Mouse (Mus musculus): ENCODE results near the gene Olfr1357. TPM values are rescaled to one million over a fixed set of nuclear protein-coding genes. Genes with fewer than 3 reads are reported as not detected.

The Olfr1357 gene
- polyA plus RNA-seq, 1 experiment, result not detected

GRCm38 (mm10) chr10:78591406-78592328 is 26.2 kb downstream of the Olfr1357 start, which contains the start of gene Syde1:
TSS of gene Syde1 (minus strand) at chr10:78591964.
- peak within 1 kb of the TSS; percentile 73 for H3K27ac ChIP-seq (ENCODE audit: insufficient read depth, low read length)
- peaks cover 6% of the 10 kb centered on the region; the same call in 1 of the 2 replicates for H3K4me1 ChIP-seq (ENCODE audit: control insufficient read depth, insufficient read depth, insufficient read length)
- H3K36me3 ChIP-seq (ENCODE audit: control insufficient read depth, insufficient read depth, low read length), result no peaks in the 10 kb centered on the region
- H3K4me3 ChIP-seq (ENCODE audit: extremely low read depth, insufficient read depth, insufficient read length), result peak within 1 kb of the TSS; percentile 60
- H3K27me3 ChIP-seq (ENCODE audit: control insufficient read depth, insufficient read depth, low read length), result no peaks in the 10 kb centered on the region
- WGBS, result 3% methylated on average over 41 of the region's 54 CpGs
- DNase-seq (ENCODE audit: low read depth in 1 of 2, low spot score in 2 of 2), result peak in 1 of 2 experiments; percentile 24
- TF ChIP-seq POLR2A (IDR thresholded peaks at IDR 0.05; ENCODE audit: low read depth, low read length) (no peak), CTCF (IDR thresholded peaks at IDR 0.05; ENCODE audit: extremely low read depth, insufficient read depth, insufficient read length, insufficient replicate concordance) (no peak)

DNA sequence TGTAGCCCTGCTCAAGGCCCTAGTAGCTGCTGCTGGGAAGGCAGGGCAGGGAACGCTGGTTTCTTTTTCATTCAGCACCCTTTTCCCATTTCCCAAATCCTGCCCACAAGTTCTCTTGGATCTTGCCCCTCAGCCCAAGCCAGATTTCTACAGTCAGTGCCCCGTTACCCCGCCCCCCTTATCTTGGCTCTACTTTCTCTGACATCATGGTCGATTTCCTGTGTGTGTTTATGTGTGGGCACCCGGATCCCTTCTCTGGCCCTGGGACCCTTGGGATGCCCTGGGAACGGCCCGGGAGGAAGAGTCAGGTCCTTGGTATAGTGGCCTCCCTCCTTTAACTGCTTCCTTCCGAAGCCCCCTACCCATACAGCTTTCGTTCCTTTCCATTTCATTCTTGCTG is 27.1 kb downstream of the Olfr1357 start:
- H3K36me3 ChIP-seq (ENCODE audit: control insufficient read depth, insufficient read depth, low read length), result no peaks in the 10 kb centered on the region; the same call in 1 of the 2 replicates
- no peak for DNase-seq (ENCODE audit: low read depth in 1 of 2, low spot score in 2 of 2)
- peak overlapping the region; percentile 73 for H3K27ac ChIP-seq (ENCODE audit: insufficient read depth, low read length)
- no peak for TF ChIP-seq POLR2A (IDR thresholded peaks at IDR 0.05; ENCODE audit: low read depth, low read length)
- no peak for TF ChIP-seq CTCF (IDR thresholded peaks at IDR 0.05; ENCODE audit: extremely low read depth, insufficient read depth, insufficient read length, insufficient replicate concordance)
- peak overlapping the region; percentile 60 for H3K4me3 ChIP-seq (ENCODE audit: extremely low read depth, insufficient read depth, insufficient read length)
- no peaks in the 10 kb centered on the region for H3K27me3 ChIP-seq (ENCODE audit: control insufficient read depth, insufficient read depth, low read length)
- WGBS, result 15% methylated on average over 9 of the region's 9 CpGs
- peaks cover 6% of the 10 kb centered on the region; the same call in 1 of the 2 replicates for H3K4me1 ChIP-seq (ENCODE audit: control insufficient read depth, insufficient read depth, insufficient read length)

DNA sequence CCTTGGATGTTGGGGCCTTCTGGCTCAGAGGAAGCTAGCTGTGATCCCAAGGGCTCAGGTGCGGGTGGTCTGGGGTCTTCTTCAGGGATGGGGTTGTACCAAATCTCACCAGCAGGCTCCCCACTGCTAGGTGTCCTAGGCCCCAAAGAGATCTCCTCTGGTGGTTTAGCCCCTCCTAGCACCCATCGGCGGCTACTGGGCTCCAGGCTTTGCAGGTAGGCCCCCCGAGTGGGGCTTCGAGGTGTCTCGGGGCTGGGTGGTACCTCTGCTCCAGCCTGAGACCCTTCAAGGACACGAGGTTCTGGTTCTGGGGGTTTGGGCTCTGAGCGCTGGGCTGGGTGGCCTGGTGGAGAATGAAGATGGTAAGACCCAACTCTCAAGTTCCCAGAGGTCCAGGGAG is 28.0 kb downstream of the Olfr1357 start:
- H3K27ac ChIP-seq (ENCODE audit: insufficient read depth, low read length), result no peak overlapping the region
- no peaks in the 10 kb centered on the region; the same call in 1 of the 2 replicates for H3K36me3 ChIP-seq (ENCODE audit: control insufficient read depth, insufficient read depth, low read length)
- H3K27me3 ChIP-seq (ENCODE audit: control insufficient read depth, insufficient read depth, low read length), result no peaks in the 10 kb centered on the region
- TF ChIP-seq POLR2A (IDR thresholded peaks at IDR 0.05; ENCODE audit: low read depth, low read length) (no peak), CTCF (IDR thresholded peaks at IDR 0.05; ENCODE audit: extremely low read depth, insufficient read depth, insufficient read length, insufficient replicate concordance) (no peak)
- H3K4me1 ChIP-seq (ENCODE audit: control insufficient read depth, insufficient read depth, insufficient read length), result peaks cover 6% of the 10 kb centered on the region; the same call in 1 of the 2 replicates
- 90% methylated on average over 8 of the region's 8 CpGs for WGBS
- DNase-seq (ENCODE audit: low read depth in 1 of 2, low spot score in 2 of 2), result no peak
- no peak overlapping the region for H3K4me3 ChIP-seq (ENCODE audit: extremely low read depth, insufficient read depth, insufficient read length)

DNA sequence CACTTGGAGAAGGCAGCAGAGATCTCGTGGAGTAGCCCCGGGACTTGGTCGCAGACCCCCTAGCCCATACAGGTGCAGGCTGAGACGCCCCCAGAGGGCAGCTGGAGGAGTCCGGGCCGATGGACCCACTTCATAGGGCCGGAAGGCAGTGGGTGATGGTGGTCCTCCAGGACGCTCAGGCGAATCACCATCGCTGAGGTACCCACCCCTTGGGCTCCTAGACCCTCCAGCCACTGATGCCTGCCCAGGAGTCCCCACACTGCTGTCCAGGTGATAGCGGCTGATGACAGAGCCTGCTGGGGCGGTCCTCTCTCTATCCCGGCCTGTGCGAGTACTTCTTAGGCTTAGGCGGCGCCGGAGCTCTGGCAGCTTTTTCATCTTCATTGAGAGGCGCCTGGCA is 28.6 kb downstream of the Olfr1357 start:
- H3K36me3 ChIP-seq (ENCODE audit: control insufficient read depth, insufficient read depth, low read length), result no peaks in the 10 kb centered on the region; the same call in 1 of the 2 replicates
- WGBS, result 95% methylated on average over 18 of the region's 18 CpGs
- no peak for DNase-seq (ENCODE audit: low read depth in 1 of 2, low spot score in 2 of 2)
- H3K27me3 ChIP-seq (ENCODE audit: control insufficient read depth, insufficient read depth, low read length), result no peaks in the 10 kb centered on the region
- TF ChIP-seq POLR2A (IDR thresholded peaks at IDR 0.05; ENCODE audit: low read depth, low read length), result no peak
- no peak for TF ChIP-seq CTCF (IDR thresholded peaks at IDR 0.05; ENCODE audit: extremely low read depth, insufficient read depth, insufficient read length, insufficient replicate concordance)
- no peak overlapping the region for H3K27ac ChIP-seq (ENCODE audit: insufficient read depth, low read length)
- H3K4me1 ChIP-seq (ENCODE audit: control insufficient read depth, insufficient read depth, insufficient read length), result peaks cover 6% of the 10 kb centered on the region; the same call in 1 of the 2 replicates
- no peak overlapping the region for H3K4me3 ChIP-seq (ENCODE audit: extremely low read depth, insufficient read depth, insufficient read length)

DNA sequence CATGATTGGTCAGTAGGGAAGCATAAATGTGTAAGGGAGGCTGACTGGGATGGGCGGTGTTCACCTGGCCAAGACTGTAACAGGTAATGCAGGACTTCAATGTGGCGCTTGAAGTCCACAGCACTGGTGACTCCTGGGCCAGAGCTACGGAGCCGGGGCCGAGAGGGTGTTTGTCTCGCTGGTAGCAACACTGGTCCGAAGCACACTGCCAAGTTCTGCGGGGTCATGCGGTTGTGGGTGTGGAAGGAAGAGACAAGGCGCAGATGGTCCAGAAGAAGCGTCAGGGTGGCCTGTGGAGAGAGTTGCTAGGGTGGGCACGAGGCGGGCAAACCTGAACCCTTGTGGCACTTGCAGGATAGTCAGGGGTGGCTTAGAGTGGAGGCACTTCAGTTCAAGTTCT is 31.8 kb downstream of the Olfr1357 start:
- Histone ChIP-seq H3K27ac (ENCODE audit: insufficient read depth, low read length) (no peak overlapping the region), H3K36me3 (ENCODE audit: control insufficient read depth, insufficient read depth, low read length) (peaks cover 9% of the 10 kb centered on the region), H3K4me1 (ENCODE audit: control insufficient read depth, insufficient read depth, insufficient read length) (no peaks in the 10 kb centered on the region; the same call in 1 of the 2 replicates), H3K27me3 (ENCODE audit: control insufficient read depth, insufficient read depth, low read length) (no peaks in the 10 kb centered on the region), H3K4me3 (ENCODE audit: extremely low read depth, insufficient read depth, insufficient read length) (no peak overlapping the region)
- WGBS, result 97% methylated on average over 13 of the region's 13 CpGs
- DNase-seq (ENCODE audit: low read depth in 1 of 2, low spot score in 2 of 2), result no peak
- TF ChIP-seq POLR2A (IDR thresholded peaks at IDR 0.05; ENCODE audit: low read depth, low read length), result no peak
- TF ChIP-seq CTCF (IDR thresholded peaks at IDR 0.05; ENCODE audit: extremely low read depth, insufficient read depth, insufficient read length, insufficient replicate concordance), result no peak

DNA sequence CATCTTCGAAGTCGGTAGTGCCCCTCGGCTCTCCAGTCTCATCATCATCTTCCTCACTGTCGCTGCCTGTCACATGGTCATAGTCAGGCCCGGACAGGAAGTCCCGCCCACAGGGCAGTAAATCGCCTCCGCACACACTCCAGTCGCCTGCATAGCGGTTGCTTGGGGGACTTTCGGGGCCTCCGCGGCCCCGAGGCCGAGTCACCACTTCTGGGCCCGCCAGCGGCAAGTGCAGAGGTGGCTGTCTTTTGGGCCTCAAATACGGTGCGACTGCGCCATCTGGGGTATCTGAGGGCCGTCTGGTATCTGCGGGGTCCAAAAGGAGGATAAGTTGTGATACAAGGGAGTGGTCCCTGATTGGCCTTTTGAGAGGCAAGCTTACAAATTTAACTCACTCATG is 32.3 kb downstream of the Olfr1357 start:
- no peak overlapping the region for H3K27ac ChIP-seq (ENCODE audit: insufficient read depth, low read length)
- H3K4me3 ChIP-seq (ENCODE audit: extremely low read depth, insufficient read depth, insufficient read length), result no peak overlapping the region
- peaks cover 9% of the 10 kb centered on the region for H3K36me3 ChIP-seq (ENCODE audit: control insufficient read depth, insufficient read depth, low read length)
- WGBS, result 96% methylated on average over 22 of the region's 22 CpGs
- TF ChIP-seq POLR2A (IDR thresholded peaks at IDR 0.05; ENCODE audit: low read depth, low read length) (no peak), CTCF (IDR thresholded peaks at IDR 0.05; ENCODE audit: extremely low read depth, insufficient read depth, insufficient read length, insufficient replicate concordance) (no peak)
- H3K27me3 ChIP-seq (ENCODE audit: control insufficient read depth, insufficient read depth, low read length), result no peaks in the 10 kb centered on the region
- H3K4me1 ChIP-seq (ENCODE audit: control insufficient read depth, insufficient read depth, insufficient read length), result no peaks in the 10 kb centered on the region; the same call in 1 of the 2 replicates
- no peak for DNase-seq (ENCODE audit: low read depth in 1 of 2, low spot score in 2 of 2)

Measured in spleen, adult 2 months (tissue).